Mouse (Mus musculus) kidney, embryonic 15.5 days (tissue): ENCODE measurements around the gene Olfr12. TPM values are rescaled to one million over a fixed set of nuclear protein-coding genes. Genes with fewer than 3 reads are reported as not detected.

Experiments
- ATAC-seq: fragments of 200-750 bp; cut with Nextera tagmentation; replicated peaks from 2 replicates; pipeline ENCODE4 v1.8.0; 2017; ENCODE audit warnings: moderate TSS enrichment; ENCODE audit not compliant: low FRiP score
- H3K27ac ChIP-seq: fragments of 300-500 bp; sonication (generic); 2 replicates; pipeline ENCODE4 v1.5.1; 2015; ENCODE audit warnings: mild to moderate bottlenecking, inconsistent platforms
- H3K27me3 ChIP-seq: fragments of 300-500 bp; sonication (generic); 2 replicates; pipeline ENCODE4 v1.6.1; 2015; ENCODE audit warnings: inconsistent platforms
- H3K36me3 ChIP-seq: fragments of 300-500 bp; sonication (generic); 2 replicates; pipeline ENCODE4 v1.6.1; 2015; ENCODE audit warnings: inconsistent platforms
- H3K4me1 ChIP-seq: fragments of 300-500 bp; sonication (generic); 2 replicates; pipeline ENCODE4 v1.6.1; 2015; ENCODE audit warnings: inconsistent platforms
- H3K4me2 ChIP-seq: fragments of 300-500 bp; sonication (generic); 2 replicates; pipeline ENCODE4 v1.6.1; 2015; ENCODE audit warnings: moderate library complexity, mild to moderate bottlenecking, inconsistent platforms
- H3K4me3 ChIP-seq: fragments of 300-500 bp; sonication (generic); replicated peaks from 2 replicates; pipeline ENCODE4 v1.5.1; 2015; ENCODE audit warnings: mild to moderate bottlenecking, inconsistent platforms
- H3K9ac ChIP-seq: fragments of 300-500 bp; sonication (generic); 2 replicates; pipeline ENCODE4 v1.6.1; 2015; ENCODE audit warnings: mild to moderate bottlenecking, inconsistent platforms
- H3K9me3 ChIP-seq: fragments of 300-500 bp; sonication (generic); replicated peaks from 2 replicates; pipeline ENCODE4 v1.6.1; 2016; ENCODE audit warnings: inconsistent platforms
- WGBS: fragments of 180-500 bp; shearing (Covaris S2); methylation state at CpG from one replicate; pipeline ENCODE4 v1.1.7; 2015; ENCODE audit warnings: mixed read lengths; 5-methylcytosine and 5-hydroxymethylcytosine counted together
- polyA plus RNA-seq: library from polyadenylated mRNA; unstranded; fragments of >200 nt; fragmentation: Nextera tagmentation; extraction: Ambion mirVana; gene quantifications from 2 replicates; pipeline ENCODE4 v1.2.1, GENCODE M21; 2015

The Olfr12 gene
- polyA plus RNA-seq, 1 experiment from 2014 or later, result not detected

DNA sequence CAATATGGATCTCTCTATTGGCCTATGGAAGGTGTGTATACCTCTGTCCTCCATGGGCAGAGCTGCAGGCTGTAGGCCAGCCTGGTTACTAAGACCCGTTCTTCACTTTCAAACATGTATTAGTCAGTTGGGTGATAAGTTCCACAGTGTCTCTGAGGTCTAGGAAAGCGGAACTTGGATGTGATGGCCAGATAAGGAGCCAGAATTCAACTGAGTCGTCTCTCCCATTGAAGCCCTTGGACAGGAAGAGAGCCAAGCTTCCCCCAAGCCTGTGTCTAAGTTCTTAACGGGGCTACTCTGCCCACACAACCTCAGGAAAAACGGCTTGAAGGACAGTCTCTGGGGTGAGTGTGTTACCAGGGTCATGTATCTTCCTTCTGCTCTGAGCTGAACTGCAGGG, 41.8 kb downstream of the Olfr12 start:
- H3K4me3 ChIP-seq, result no peak overlapping the region
- no peaks in the 10 kb centered on the region for H3K36me3 ChIP-seq
- no peak for ATAC-seq
- H3K27ac ChIP-seq, result no peak overlapping the region
- 48% methylated on average over 5 of the region's 5 CpGs for WGBS
- no peaks in the 10 kb centered on the region for H3K9me3 ChIP-seq
- no peaks in the 10 kb centered on the region for H3K4me1 ChIP-seq
- no peak overlapping the region for H3K9ac ChIP-seq
- no peak overlapping the region for H3K4me2 ChIP-seq
- 0 out of 2 replicates have a peak, but pooled peaks cover 6% of the 10 kb centered on the region for H3K27me3 ChIP-seq

DNA sequence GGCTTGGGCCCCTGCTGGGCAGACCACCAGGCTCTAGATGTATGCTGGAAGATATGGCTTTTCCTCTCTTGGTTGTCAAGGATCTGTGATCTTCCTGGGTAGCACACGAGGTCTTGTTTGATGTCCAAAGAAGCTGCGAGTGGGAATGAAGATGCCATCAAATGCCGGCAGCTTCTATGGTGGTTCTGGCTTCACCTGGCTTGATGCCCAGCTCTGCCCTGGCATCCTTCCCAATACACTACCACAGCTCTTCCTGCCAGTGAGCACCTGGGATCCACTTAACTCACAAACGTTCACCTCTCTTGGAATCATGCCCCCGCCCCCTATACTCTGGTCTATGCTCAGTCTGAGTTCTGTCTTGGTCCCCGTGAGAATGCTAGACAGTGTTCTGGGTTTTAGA, 49.5 kb downstream of the Olfr12 start:
- no peaks in the 10 kb centered on the region for H3K9me3 ChIP-seq
- no peaks in the 10 kb centered on the region for H3K36me3 ChIP-seq
- 78% methylated on average over 6 of the region's 6 CpGs for WGBS
- no peaks in the 10 kb centered on the region for H3K27me3 ChIP-seq
- no peak overlapping the region for H3K9ac ChIP-seq
- H3K27ac ChIP-seq, result no peak overlapping the region
- no peak for ATAC-seq
- no peak overlapping the region for H3K4me2 ChIP-seq
- no peaks in the 10 kb centered on the region for H3K4me1 ChIP-seq
- H3K4me3 ChIP-seq, result no peak overlapping the region

DNA sequence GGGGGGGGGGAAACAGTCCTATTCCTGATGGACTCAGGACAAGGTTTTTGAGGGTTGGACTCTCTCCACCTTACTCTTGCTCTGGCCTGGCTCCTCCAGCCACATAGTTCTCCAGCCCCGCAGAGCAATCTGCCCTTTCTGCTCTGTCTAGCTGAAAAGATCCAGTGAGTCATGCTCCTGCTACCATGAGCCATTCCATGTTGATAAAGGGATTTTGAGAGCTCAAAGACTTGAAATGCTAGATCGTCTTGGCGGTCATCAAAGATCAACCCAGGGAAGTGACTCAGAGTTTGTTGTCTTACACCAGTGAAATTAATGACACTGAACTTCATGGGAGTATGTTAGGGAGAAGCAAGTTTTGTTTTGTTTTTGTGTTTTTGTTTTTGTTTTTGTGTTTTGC, 51.8 kb downstream of the Olfr12 start:
- WGBS, result 88% methylated on average over 3 of the region's 3 CpGs
- no peak overlapping the region for H3K4me2 ChIP-seq
- H3K27ac ChIP-seq, result no peak overlapping the region
- 0 out of 2 replicates have a peak, but pooled peaks cover 4% of the 10 kb centered on the region for H3K27me3 ChIP-seq
- H3K9me3 ChIP-seq, result no peaks in the 10 kb centered on the region
- H3K4me3 ChIP-seq, result no peak overlapping the region
- no peaks in the 10 kb centered on the region for H3K36me3 ChIP-seq
- no peak overlapping the region for H3K9ac ChIP-seq
- no peaks in the 10 kb centered on the region for H3K4me1 ChIP-seq
- no peak for ATAC-seq

DNA sequence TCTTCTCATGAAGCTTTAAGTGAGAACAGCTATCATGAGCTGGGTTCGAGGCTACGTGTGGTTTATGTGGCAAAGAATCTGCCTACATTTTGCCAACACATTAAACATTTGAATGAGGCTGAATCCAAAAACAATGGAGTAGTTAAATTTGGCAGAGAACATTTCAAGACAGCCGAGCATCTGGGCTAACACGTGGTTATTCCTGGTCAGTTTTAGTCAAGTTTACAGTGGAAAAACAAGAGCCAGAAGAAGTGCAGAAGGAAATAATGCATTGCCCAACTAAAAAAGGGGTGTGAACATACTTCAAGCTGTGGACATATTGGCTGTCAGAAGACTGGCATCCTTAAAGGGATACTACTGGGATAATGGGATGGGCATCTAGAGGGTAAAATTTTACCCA, 53.7 kb downstream of the Olfr12 start:
- no peak for ATAC-seq
- H3K27ac ChIP-seq, result no peak overlapping the region
- no peaks in the 10 kb centered on the region for H3K36me3 ChIP-seq
- H3K9me3 ChIP-seq, result no peaks in the 10 kb centered on the region
- H3K4me3 ChIP-seq, result no peak overlapping the region
- H3K4me2 ChIP-seq, result no peak overlapping the region
- 78% methylated on average over 4 of the region's 4 CpGs for WGBS
- H3K27me3 ChIP-seq, result 0 out of 2 replicates have a peak, but pooled peaks cover 4% of the 10 kb centered on the region
- H3K9ac ChIP-seq, result no peak overlapping the region
- peaks cover under 1% of the 10 kb centered on the region; the same call in 1 of the 2 replicates for H3K4me1 ChIP-seq

Other genes starting within 250 kb of the Olfr12 start
- 303 and 309 TPM in 2 replicates for gene Ndufa10, start 143.9 kb upstream of the Olfr12 start, polyA plus RNA-seq
- not detected in 2 replicates for gene Olfr1416, start 132.7 kb upstream of the Olfr12 start, polyA plus RNA-seq
- not detected in 2 replicates for gene Olfr1415, start 121.7 kb upstream of the Olfr12 start, polyA plus RNA-seq
- gene Olfr1414, start 99.1 kb upstream of the Olfr12 start, polyA plus RNA-seq, result not detected in 2 replicates
- not detected in 2 replicates for gene Olfr1413, start 46.5 kb upstream of the Olfr12 start, polyA plus RNA-seq
- gene Olfr1412, start 32.0 kb upstream of the Olfr12 start, polyA plus RNA-seq, result not detected in 2 replicates
- not detected in 2 replicates for gene Olfr1411, start 23.4 kb upstream of the Olfr12 start, polyA plus RNA-seq
- not detected in 2 replicates for gene Olfr1410, start 12.0 kb upstream of the Olfr12 start, polyA plus RNA-seq
- 409 and 435 TPM in 2 replicates for gene Cops9, start 24.2 kb downstream of the Olfr12 start, polyA plus RNA-seq
- gene Otos, start 31.1 kb downstream of the Olfr12 start, polyA plus RNA-seq, result 0.33 and 0.39 TPM in 2 replicates
- 60.0 and 60.2 TPM in 2 replicates for gene Gpc1, start 213.9 kb downstream of the Olfr12 start, polyA plus RNA-seq